Mouse (Mus musculus) gastrocnemius, postnatal 36 days (tissue): Measurements from ENCODE around the gene Cdkal1. TPM values are rescaled to one million over a fixed set of nuclear protein-coding genes. Genes with fewer than 3 reads are reported as not detected.

Source experiments
- DNase-seq, 2 experiments: peaks; one replicate each; pipeline ENCODE4 v3.0.0; 2022
- intact Hi-C: fragments of 180-260 bp; cut with DNase I; formaldehyde crosslinking; loops from one replicate; pipeline ENCODE4 v1.15.1; 2025
- total RNA-seq, 2 experiments: library from RNA; stranded (reverse); gene quantifications; 2 replicates each; pipeline ENCODE4 v1.2.3; 2021

Cdkal1 gene
- total RNA-seq, 2 experiments from 2014 or later = 29.1 to 31.3 TPM

- intact Hi-C loops = no loop called here
- no peak for DNase-seq
Measured at GRCm38 (mm10) chr13:29162867-29163514, 692.5 kb downstream of the Cdkal1 start.

GRCm38 (mm10) chr13:29162444-29162843 lies 693.0 kb downstream of the Cdkal1 start:
- intact Hi-C loops = no loop called here
- peak; percentile 34 to 50 for DNase-seq

DNA sequence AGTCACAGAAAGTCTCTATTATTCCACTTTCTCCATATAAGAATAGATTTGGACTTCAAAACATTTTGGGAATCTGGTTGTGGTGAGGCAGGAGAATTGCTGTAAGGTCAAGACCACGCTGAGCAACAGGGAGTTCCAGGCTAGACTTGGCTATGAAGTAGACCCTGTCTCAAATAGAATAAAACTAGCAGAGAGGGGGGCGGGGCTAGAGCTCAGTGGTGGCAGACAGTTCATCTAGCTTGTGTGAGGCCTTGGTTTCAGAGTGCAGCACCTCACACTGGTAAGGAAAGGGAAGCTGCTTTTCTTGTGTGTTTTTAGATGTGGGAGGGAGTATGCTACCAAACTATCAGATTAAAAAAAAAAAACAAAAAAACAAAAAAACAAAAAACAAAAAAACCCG lies 694.0 kb downstream of the Cdkal1 start:
- no peak for DNase-seq
- intact Hi-C loops = no loop called here

GRCm38 (mm10) chr13:29156703-29157102 lies 698.8 kb downstream of the Cdkal1 start:
- no peak for DNase-seq
- intact Hi-C loops = no loop called here

GRCm38 (mm10) chr13:29155297-29155696 lies 700.2 kb downstream of the Cdkal1 start:
- DNase-seq = no peak
- intact Hi-C loops = no loop called here

DNA sequence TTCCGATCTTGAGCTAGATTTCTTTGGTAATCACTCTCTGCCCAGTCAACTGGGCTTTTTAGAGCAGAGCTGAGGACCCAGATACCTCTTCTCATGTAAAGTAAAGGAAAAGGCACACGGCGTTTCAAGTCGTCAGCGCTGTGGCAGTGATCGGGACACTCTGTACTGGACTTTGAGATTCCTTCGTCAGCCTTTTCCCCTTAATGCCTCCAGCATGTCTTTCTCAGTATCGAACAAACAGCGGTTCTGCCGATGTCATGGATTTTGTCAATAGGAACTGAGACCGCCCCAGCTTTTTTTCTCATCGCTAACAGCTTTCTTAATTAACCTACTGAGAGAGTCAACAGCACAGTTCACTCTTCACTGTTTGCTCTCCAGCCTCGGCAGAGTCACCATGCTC lies 705.4 kb downstream of the Cdkal1 start:
- intact Hi-C loops = no loop called here
- no peak for DNase-seq

- DNase-seq = no peak
- intact Hi-C loops = no loop called here
Measured at GRCm38 (mm10) chr13:29149404-29149803, 706.1 kb downstream of the Cdkal1 start.

- no peak for DNase-seq
- intact Hi-C loops = no loop called here
Measured at GRCm38 (mm10) chr13:29148616-29149015, 706.9 kb downstream of the Cdkal1 start.

Other genes starting within 250 kb of the Cdkal1 start
- gene E2f3, start 130.4 kb upstream of the Cdkal1 start, total RNA-seq = 1 to 10 TPM; 8.5 to 9.7 TPM